Mouse (Mus musculus) E14TG2a.4 (cell line): ENCODE results near the gene Afmid.
"Not testable (repeated sequence)": the region's sequence is repeated elsewhere in the genome, so short reads cannot be mapped to it uniquely, and the experiment has no call there.

Experiments
- H3K27me3 ChIP-seq: 2 replicates; pipeline ENCODE4 v1.6.1; 2014; ENCODE audit warnings: low read length, control low read depth; ENCODE audit not compliant: insufficient read depth
- H3K36me3 ChIP-seq: 2 replicates; pipeline ENCODE4 v1.6.1; 2014; ENCODE audit warnings: low read length, control low read depth; ENCODE audit not compliant: insufficient read depth
- H3K4me1 ChIP-seq: replicated peaks from 2 replicates; pipeline ENCODE4 v1.6.1; 2014; ENCODE audit warnings: low read depth, low read length, control low read depth
- H3K4me3 ChIP-seq: replicated peaks from 2 replicates; pipeline ENCODE4 v1.5.1; 2014; ENCODE audit warnings: mild to moderate bottlenecking, low read length
- H3K9me3 ChIP-seq: 2 replicates; pipeline ENCODE4 v1.6.1; 2014; ENCODE audit warnings: low read length, control low read depth
- CTCF ChIP-seq: conservative IDR thresholded peaks from 2 replicates; pipeline ENCODE4 v1.5.1; 2014; ENCODE audit warnings: low read length
- NANOG ChIP-seq: IDR thresholded peaks from 2 replicates; pipeline ENCODE4 v1.6.1; 2014; ENCODE audit warnings: borderline replicate concordance, low read length, mixed read lengths
- POU5F1 ChIP-seq: IDR thresholded peaks from 2 replicates; pipeline ENCODE4 v1.6.1; 2014; ENCODE audit warnings: low read length, borderline replicate concordance

Gene Afmid

DNA sequence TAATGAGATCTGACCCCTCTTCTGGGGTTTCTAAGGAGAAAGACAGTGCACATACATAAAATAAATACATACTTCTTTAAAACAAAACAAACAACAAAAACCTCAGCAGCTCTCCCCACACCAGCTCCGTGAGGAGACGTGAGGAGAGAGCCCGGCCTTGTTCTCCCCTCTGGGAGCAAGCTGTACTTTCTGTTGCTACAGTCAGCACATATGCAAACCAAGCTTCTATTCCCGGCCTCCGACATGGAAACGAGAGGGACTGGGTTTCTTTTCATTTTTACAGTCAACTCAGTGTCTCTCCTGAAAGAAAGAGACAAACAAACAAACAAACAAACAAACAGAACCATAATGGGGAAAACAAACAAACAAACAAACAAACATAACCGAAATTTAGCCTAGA lies 25.7 kb upstream of the Afmid start:
- TF ChIP-seq POU5F1 (no peak), CTCF (no peak), NANOG (no peak)
- H3K9me3 ChIP-seq: no peaks in the 10 kb centered on the region

GRCm38 (mm10) chr11:117801650-117802049 lies 24.1 kb upstream of the Afmid start:
- Histone ChIP-seq H3K4me1 (peaks cover 29% of the 10 kb centered on the region), H3K9me3 (no peaks in the 10 kb centered on the region), H3K27me3 (peaks cover 13% of the 10 kb centered on the region), H3K36me3 (no peaks in the 10 kb centered on the region), H3K4me3 (no peak overlapping the region)
- TF ChIP-seq POU5F1 (no peak), CTCF (no peak), NANOG (no peak)

More for the DNA sequence above, 25.7 kb upstream of the Afmid start:
- Histone ChIP-seq H3K36me3 (no peaks in the 10 kb centered on the region), H3K27me3 (peaks cover 19% of the 10 kb centered on the region), H3K4me3 (no peak overlapping the region), H3K4me1 (peaks cover 26% of the 10 kb centered on the region)

- Histone ChIP-seq H3K36me3 (no peaks in the 10 kb centered on the region), H3K27me3 (peaks cover 9% of the 10 kb centered on the region), H3K9me3 (no peaks in the 10 kb centered on the region), H3K4me1 (peaks cover 15% of the 10 kb centered on the region), H3K4me3 (no peak overlapping the region)
- TF ChIP-seq POU5F1: no peak
- TF ChIP-seq NANOG: no peak
- TF ChIP-seq CTCF: no peak
These were observed 22.5 kb upstream of the Afmid start for GRCm38 (mm10) chr11:117803166-117803688.

DNA sequence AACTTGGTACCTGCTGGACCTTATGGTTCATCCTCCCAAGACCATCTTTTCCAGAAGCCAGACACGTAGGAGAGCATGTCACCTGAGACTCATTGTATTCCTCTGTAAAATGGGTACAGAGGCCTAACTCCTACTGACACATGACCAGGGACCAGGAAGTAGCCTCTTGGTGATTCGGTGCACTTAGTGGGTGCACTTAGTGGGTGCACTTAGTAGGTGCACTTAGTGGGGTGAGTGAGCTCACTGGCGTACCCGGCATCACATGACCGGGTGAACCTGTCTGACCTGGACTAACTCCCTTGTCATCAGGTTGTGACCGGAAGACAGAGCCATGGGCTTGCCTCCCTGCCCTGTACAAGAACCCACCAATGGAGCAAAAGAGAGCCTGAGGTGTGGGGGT lies 18.9 kb upstream of the Afmid start:
- H3K4me3 ChIP-seq: no peak overlapping the region
- peaks cover 27% of the 10 kb centered on the region for H3K4me1 ChIP-seq
- H3K9me3 ChIP-seq: no peaks in the 10 kb centered on the region
- TF ChIP-seq NANOG (no peak), POU5F1 (no peak), CTCF (no peak)
- peaks cover 6% of the 10 kb centered on the region for H3K36me3 ChIP-seq
- H3K27me3 ChIP-seq: peaks cover 3% of the 10 kb centered on the region

DNA sequence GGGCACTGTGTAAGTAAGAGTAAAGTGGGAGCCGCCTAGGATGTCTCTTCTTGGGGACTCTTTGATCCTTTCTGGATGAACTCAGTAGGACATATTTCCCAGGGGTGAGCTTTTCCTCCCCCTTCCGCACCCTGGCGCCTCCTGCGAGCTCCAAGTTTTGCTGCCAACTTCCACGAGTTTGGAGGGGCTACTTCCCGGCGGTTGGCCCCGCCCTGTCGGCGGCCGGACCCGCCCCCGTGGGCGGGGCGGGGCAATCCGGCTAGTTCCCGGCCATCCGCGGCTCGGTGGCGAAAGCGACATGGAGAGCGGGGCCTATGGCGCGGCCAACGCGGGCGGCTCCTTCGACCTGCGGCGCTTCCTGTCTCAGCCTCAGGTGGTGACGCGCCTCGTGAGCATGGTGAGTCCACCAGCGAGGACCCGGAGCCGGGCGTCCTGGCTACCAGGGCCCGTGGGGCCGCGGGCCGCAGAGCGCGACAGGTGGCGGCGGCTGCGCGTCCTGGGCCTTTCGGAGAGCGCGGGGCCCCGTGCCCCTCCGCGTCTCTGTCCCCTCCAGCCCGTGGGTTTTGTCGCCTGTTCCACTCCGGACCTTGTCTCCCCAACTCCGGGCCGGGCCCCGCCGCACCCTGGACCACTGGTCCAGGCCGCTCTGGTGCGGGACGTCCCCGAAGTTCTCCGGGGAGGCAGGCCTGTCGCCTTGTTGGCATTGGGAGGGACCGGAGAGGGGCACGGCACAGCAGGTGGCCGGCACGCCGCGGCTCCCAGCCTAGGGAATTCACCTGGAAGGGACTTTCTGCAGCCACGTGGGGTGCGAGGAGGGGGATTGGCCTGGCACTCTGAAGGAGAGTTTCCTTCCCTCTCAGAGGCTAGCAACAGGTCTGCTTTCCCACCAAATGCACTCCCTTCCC lies 16.1 kb upstream of the Afmid start, which contains the start of the genes Gm20708 and Syngr2:
Gene Gm20708 (plus strand): TSS at position 262 of the 905 bp plus-strand sequence.
Gene Syngr2 (plus strand): TSS at position 262 of the 905 bp plus-strand sequence.
- no peak for TF ChIP-seq NANOG
- no peak for TF ChIP-seq CTCF
- no peak for TF ChIP-seq POU5F1
- Histone ChIP-seq H3K9me3 (no peaks in the 10 kb centered on the region), H3K4me3 (peak within 1 kb of the TSS; percentile 97), H3K36me3 (peaks cover 35% of the 10 kb centered on the region), H3K27me3 (no peaks in the 10 kb centered on the region), H3K4me1 (peaks cover 55% of the 10 kb centered on the region)

DNA sequence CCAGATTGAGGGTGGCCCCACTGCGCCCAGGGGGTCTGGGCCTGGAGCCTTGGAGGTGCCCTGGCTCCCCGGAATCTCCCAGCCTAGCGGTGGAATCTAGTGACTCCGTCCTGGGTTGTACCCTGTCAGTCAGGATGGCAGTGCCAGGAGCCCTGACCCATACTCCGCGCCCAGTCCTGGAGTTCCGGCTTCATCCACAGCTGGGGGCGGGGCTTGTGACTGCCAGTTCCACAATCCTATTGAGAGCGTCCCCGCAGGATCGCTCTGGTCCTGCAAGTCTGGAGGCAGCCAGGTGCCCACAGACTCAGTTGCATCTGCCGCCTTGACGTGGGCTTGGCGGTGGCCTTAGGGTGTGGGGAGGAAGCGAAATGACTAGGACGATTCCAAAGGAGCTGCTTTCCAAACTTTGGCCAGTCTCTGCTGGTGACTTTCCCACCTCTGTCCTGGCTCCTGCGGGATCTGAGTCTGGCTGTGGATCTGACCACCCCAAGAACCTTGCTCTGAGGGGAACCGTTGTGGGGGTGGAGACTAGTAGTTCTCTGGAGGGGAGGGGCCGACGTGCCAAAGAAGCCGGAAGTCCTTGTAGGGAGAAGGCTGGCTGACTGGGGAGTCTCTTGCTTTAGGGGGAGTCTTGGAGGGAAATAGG lies 15.2 kb upstream of the Afmid start:
- TF ChIP-seq CTCF (peak; percentile 18; the same call in 1 of the 2 replicates), NANOG (no peak)
- H3K27me3 ChIP-seq: no peaks in the 10 kb centered on the region
- peaks cover 44% of the 10 kb centered on the region for H3K36me3 ChIP-seq
- H3K9me3 ChIP-seq: no peaks in the 10 kb centered on the region
- H3K4me3 ChIP-seq: peak overlapping the region; percentile 97
- H3K4me1 ChIP-seq: peaks cover 63% of the 10 kb centered on the region

DNA sequence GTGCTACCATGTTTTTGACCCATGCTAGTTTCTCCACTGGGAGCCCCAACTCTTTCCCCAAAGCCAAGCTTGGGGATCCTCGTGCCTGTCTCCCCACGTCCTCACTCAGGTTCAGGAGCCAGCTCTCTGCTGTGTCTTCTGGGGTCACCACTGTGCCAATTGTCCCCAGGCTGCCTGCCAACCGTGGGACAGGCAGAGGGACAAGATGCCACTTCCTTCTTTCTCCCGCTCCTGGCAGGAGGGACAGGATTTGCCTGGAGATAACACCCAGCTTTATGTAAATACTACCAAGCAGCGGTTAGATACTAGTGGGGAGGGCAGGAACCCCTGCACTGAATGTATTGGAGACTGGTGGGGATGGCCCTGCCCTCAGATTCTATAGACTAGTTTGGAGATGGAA lies 11.9 kb upstream of the Afmid start:
- peaks cover 75% of the 10 kb centered on the region for H3K36me3 ChIP-seq
- no peaks in the 10 kb centered on the region for H3K27me3 ChIP-seq
- H3K4me1 ChIP-seq: peaks cover 87% of the 10 kb centered on the region
- H3K4me3 ChIP-seq: no peak overlapping the region
- no peak for TF ChIP-seq CTCF
- TF ChIP-seq POU5F1: no peak
- TF ChIP-seq NANOG: no peak
- H3K9me3 ChIP-seq: no peaks in the 10 kb centered on the region

GRCm38 (mm10) chr11:117814704-117815366 lies 10.9 kb upstream of the Afmid start:
- H3K27me3 ChIP-seq: no peaks in the 10 kb centered on the region
- H3K9me3 ChIP-seq: no peaks in the 10 kb centered on the region
- TF ChIP-seq NANOG (no peak), POU5F1 (no peak), CTCF (no peak)

GRCm38 (mm10) chr11:117815850-117816249 lies 9.9 kb upstream of the Afmid start:
- Histone ChIP-seq H3K4me1 (peaks cover 92% of the 10 kb centered on the region), H3K36me3 (peaks cover 95% of the 10 kb centered on the region)
- H3K27me3 ChIP-seq, H3K9me3 ChIP-seq, H3K4me3 ChIP-seq: not testable (repeated sequence)

More at GRCm38 (mm10) chr11:117814704-117815366, 10.9 kb upstream of the Afmid start:
- Histone ChIP-seq H3K4me3 (no peak overlapping the region), H3K4me1 (peaks cover 92% of the 10 kb centered on the region), H3K36me3 (peaks cover 85% of the 10 kb centered on the region)
